Mouse (Mus musculus): ENCODE data around the gene Tnfrsf26. TPM values are rescaled to one million over a fixed set of nuclear protein-coding genes. Genes with fewer than 3 reads are reported as not detected.

The Tnfrsf26 gene
- polyA plus RNA-seq, 1 experiment from 2014 or later, result 0.17 TPM

- TF ChIP-seq CTCF (IDR thresholded peaks at IDR 0.05; ENCODE audit: low read depth) (no peak), EP300 (optimal IDR thresholded peaks at IDR 0.05) (no peak)
- no peak for DNase-seq (ENCODE audit: low spot score)
- Histone ChIP-seq H3K27me3 (ENCODE audit: control insufficient read depth, insufficient read depth, low read length) (no peaks in the 10 kb centered on the region), H3K9ac (ENCODE audit: low read length) (no peak overlapping the region), H3K27ac (replicated peaks) (no peak overlapping the region), H3K4me2 (replicated peaks; ENCODE audit: low read depth) (no peak overlapping the region), H3K36me3 (ENCODE audit: control insufficient read depth, insufficient read depth, low read length) (no peaks in the 10 kb centered on the region), H3K4me3 (ENCODE audit: low read depth, low read length) (no peak overlapping the region), H3K4me1 (replicated peaks; ENCODE audit: control insufficient read depth, insufficient read depth) (no peaks in the 10 kb centered on the region), H3K9me3 (ENCODE audit: control insufficient read depth, low read length) (no peaks in the 10 kb centered on the region)
- 80% methylated on average over 3 of the region's 3 CpGs for WGBS
- no peak for ATAC-seq (ENCODE audit: low FRiP score, low TSS enrichment)
These were observed 23.2 kb downstream of the Tnfrsf26 start for GRCm38 (mm10) chr7:143605321-143605720.

- Histone ChIP-seq H3K4me2 (replicated peaks; ENCODE audit: low read depth) (no peak overlapping the region), H3K4me1 (replicated peaks; ENCODE audit: control insufficient read depth, insufficient read depth) (no peaks in the 10 kb centered on the region), H3K9me3 (ENCODE audit: control insufficient read depth, low read length) (no peaks in the 10 kb centered on the region), H3K4me3 (ENCODE audit: low read depth, low read length) (no peak overlapping the region), H3K27me3 (ENCODE audit: control insufficient read depth, insufficient read depth, low read length) (no peaks in the 10 kb centered on the region), H3K9ac (ENCODE audit: low read length) (no peak overlapping the region), H3K27ac (replicated peaks) (no peak overlapping the region), H3K36me3 (ENCODE audit: control insufficient read depth, insufficient read depth, low read length) (no peaks in the 10 kb centered on the region)
- TF ChIP-seq CTCF (IDR thresholded peaks at IDR 0.05; ENCODE audit: low read depth) (no peak), EP300 (optimal IDR thresholded peaks at IDR 0.05) (no peak)
- WGBS, result 68% methylated on average over 2 of the region's 2 CpGs
- DNase-seq (ENCODE audit: low spot score) (no peak), ATAC-seq (ENCODE audit: low FRiP score, low TSS enrichment) (no peak)
These were observed 23.6 kb downstream of the Tnfrsf26 start for GRCm38 (mm10) chr7:143604889-143605288.

GRCm38 (mm10) chr7:143601705-143602104 is 26.8 kb downstream of the Tnfrsf26 start:
- Histone ChIP-seq H3K4me3 (ENCODE audit: low read depth, low read length) (no peak overlapping the region), H3K9ac (ENCODE audit: low read length) (no peak overlapping the region), H3K9me3 (ENCODE audit: control insufficient read depth, low read length) (no peaks in the 10 kb centered on the region), H3K4me1 (replicated peaks; ENCODE audit: control insufficient read depth, insufficient read depth) (0 out of 2 replicates have a peak, but pooled peaks cover 4% of the 10 kb centered on the region), H3K27me3 (ENCODE audit: control insufficient read depth, insufficient read depth, low read length) (no peaks in the 10 kb centered on the region), H3K4me2 (replicated peaks; ENCODE audit: low read depth) (no peak overlapping the region), H3K36me3 (ENCODE audit: control insufficient read depth, insufficient read depth, low read length) (no peaks in the 10 kb centered on the region), H3K27ac (replicated peaks) (no peak overlapping the region)
- TF ChIP-seq CTCF (IDR thresholded peaks at IDR 0.05; ENCODE audit: low read depth), result peak; percentile 55
- TF ChIP-seq EP300 (optimal IDR thresholded peaks at IDR 0.05), result no peak
- WGBS, result 87% methylated on average over 2 of the region's 2 CpGs
- ATAC-seq (ENCODE audit: low FRiP score, low TSS enrichment) (no peak), DNase-seq (ENCODE audit: low spot score) (no peak)

GRCm38 (mm10) chr7:143600231-143600740 is 28.2 kb downstream of the Tnfrsf26 start:
- no peaks in the 10 kb centered on the region for H3K9me3 ChIP-seq (ENCODE audit: control insufficient read depth, low read length)
- no peaks in the 10 kb centered on the region for H3K27me3 ChIP-seq (ENCODE audit: control insufficient read depth, insufficient read depth, low read length)
- H3K36me3 ChIP-seq (ENCODE audit: control insufficient read depth, insufficient read depth, low read length), result no peaks in the 10 kb centered on the region
- TF ChIP-seq CTCF (IDR thresholded peaks at IDR 0.05; ENCODE audit: low read depth) (no peak), EP300 (optimal IDR thresholded peaks at IDR 0.05) (no peak)
- ATAC-seq (ENCODE audit: low FRiP score, low TSS enrichment) (no peak), DNase-seq (ENCODE audit: low spot score) (no peak)
- H3K4me3 ChIP-seq (ENCODE audit: low read depth, low read length), result peak overlapping the region; percentile 94
- H3K4me2 ChIP-seq (replicated peaks; ENCODE audit: low read depth), result peak overlapping the region; percentile 89
- 0 out of 2 replicates have a peak, but pooled peaks cover 4% of the 10 kb centered on the region for H3K4me1 ChIP-seq (replicated peaks; ENCODE audit: control insufficient read depth, insufficient read depth)
- 4% methylated on average over 14 of the region's 15 CpGs for WGBS
- H3K9ac ChIP-seq (ENCODE audit: low read length), result no peak overlapping the region
- H3K27ac ChIP-seq (replicated peaks), result no peak overlapping the region

GRCm38 (mm10) chr7:143599428-143600230 is 28.9 kb downstream of the Tnfrsf26 start, which contains the start of gene Cars:
TSS of gene Cars (minus strand) at chr7:143600090.
- H3K27ac ChIP-seq (replicated peaks), result peak within 1 kb of the TSS; percentile 63
- peak; percentile 11; the same call in 1 of the 2 replicates for TF ChIP-seq CTCF (IDR thresholded peaks at IDR 0.05; ENCODE audit: low read depth)
- TF ChIP-seq EP300 (optimal IDR thresholded peaks at IDR 0.05), result no peak
- H3K36me3 ChIP-seq (ENCODE audit: control insufficient read depth, insufficient read depth, low read length), result no peaks in the 10 kb centered on the region
- peak within 1 kb of the TSS; percentile 91 for H3K9ac ChIP-seq (ENCODE audit: low read length)
- ATAC-seq (ENCODE audit: low FRiP score, low TSS enrichment) (peak; percentile 96), DNase-seq (ENCODE audit: low spot score) (peak; percentile 95)
- peak within 1 kb of the TSS; percentile 94 for H3K4me3 ChIP-seq (ENCODE audit: low read depth, low read length)
- WGBS, result 2% methylated on average over 35 of the region's 35 CpGs
- no peaks in the 10 kb centered on the region for H3K27me3 ChIP-seq (ENCODE audit: control insufficient read depth, insufficient read depth, low read length)
- H3K4me2 ChIP-seq (replicated peaks; ENCODE audit: low read depth), result peak within 1 kb of the TSS; percentile 89
- H3K9me3 ChIP-seq (ENCODE audit: control insufficient read depth, low read length), result no peaks in the 10 kb centered on the region
- H3K4me1 ChIP-seq (replicated peaks; ENCODE audit: control insufficient read depth, insufficient read depth), result 0 out of 2 replicates have a peak, but pooled peaks cover 4% of the 10 kb centered on the region

- Histone ChIP-seq H3K4me1 (replicated peaks; ENCODE audit: control insufficient read depth, insufficient read depth) (0 out of 2 replicates have a peak, but pooled peaks cover 4% of the 10 kb centered on the region), H3K27ac (replicated peaks) (no peak overlapping the region), H3K9me3 (ENCODE audit: control insufficient read depth, low read length) (no peaks in the 10 kb centered on the region), H3K4me2 (replicated peaks; ENCODE audit: low read depth) (no peak overlapping the region), H3K9ac (ENCODE audit: low read length) (no peak overlapping the region), H3K36me3 (ENCODE audit: control insufficient read depth, insufficient read depth, low read length) (peaks cover 8% of the 10 kb centered on the region; the same call in 1 of the 2 replicates), H3K27me3 (ENCODE audit: control insufficient read depth, insufficient read depth, low read length) (no peaks in the 10 kb centered on the region), H3K4me3 (ENCODE audit: low read depth, low read length) (no peak overlapping the region)
- ATAC-seq (ENCODE audit: low FRiP score, low TSS enrichment), result no peak
- TF ChIP-seq EP300 (optimal IDR thresholded peaks at IDR 0.05) (no peak), CTCF (IDR thresholded peaks at IDR 0.05; ENCODE audit: low read depth) (no peak)
- DNase-seq (ENCODE audit: low spot score), result no peak
- 62% methylated on average over 5 of the region's 5 CpGs for WGBS
These were observed 33.7 kb downstream of the Tnfrsf26 start for GRCm38 (mm10) chr7:143594865-143595264.

Data from stomach, postnatal 0 days (tissue).